Mouse (Mus musculus): ENCODE measurements around the gene Zfp273. TPM values are rescaled to one million over a fixed set of nuclear protein-coding genes. Genes with fewer than 3 reads are reported as not detected.
"Not testable (repeated sequence)": the region's sequence is repeated elsewhere in the genome, so short reads cannot be mapped to it uniquely, and the experiment has no call there.

The Zfp273 gene
- polyA plus RNA-seq (2014; fragmentation: Nextera tagmentation; extraction: Ambion mirVana), result 15.1 and 15.5 TPM in 2 replicates

DNA sequence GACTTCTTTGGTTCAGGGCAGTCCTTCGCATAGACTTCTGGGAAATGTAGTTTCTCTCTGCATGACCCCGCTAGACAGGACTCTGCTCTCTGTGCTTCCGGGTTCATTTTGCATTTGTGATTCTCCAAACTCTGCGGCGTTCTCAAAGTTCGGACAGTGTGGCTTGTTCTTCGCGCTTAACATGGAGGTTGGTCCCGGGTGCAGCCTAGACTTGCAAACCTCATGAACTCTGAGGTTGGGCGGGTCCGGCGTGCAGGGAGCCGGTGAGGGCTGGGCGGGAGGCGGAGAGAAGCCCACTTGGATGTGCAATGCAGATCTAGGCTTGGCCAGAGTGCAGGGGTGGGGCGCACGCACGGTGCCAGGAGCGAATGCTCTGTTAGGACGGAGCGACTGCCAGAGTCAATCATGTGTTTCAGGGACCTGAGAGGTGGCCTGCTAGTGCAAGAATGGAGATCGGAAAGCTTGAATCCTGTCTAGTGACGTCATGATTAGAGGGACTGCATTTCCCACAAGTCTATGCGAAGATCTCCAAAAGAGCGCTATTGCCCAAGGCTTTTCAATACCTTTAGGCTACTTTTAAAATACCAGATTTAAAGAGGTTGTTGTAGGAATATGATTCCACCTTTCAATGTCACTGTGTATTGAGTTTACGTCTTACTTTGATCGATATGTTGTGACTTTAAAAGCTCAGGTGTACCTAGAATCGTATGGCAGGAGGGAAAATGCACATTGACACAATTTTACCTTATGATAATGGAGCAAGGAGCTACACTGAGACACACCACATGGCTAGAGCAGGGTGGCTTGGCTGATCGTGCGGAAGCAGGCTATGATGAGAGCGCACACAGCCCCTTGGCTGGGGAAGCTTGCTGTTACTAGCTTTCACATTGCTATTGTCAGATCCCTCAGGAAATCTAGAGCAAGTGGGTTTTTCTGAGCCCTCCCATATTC, at the start of gene Zfp273:
Gene Zfp273, plus strand, starts transcription at position 31 of the 951 bp plus-strand sequence.
- peak within 1 kb of the TSS; percentile 51 for H3K4me2 ChIP-seq (ENCODE audit: low read length)
- DNase-seq (peak; percentile 92), ATAC-seq (ENCODE audit: low FRiP score, low TSS enrichment) (peak; percentile 97)
- peaks cover 13% of the 10 kb centered on the region for H3K9me3 ChIP-seq (ENCODE audit: control insufficient read depth, low read length)
- H3K27ac ChIP-seq (replicated peaks; ENCODE audit: low read depth, low read length), result peak within 1 kb of the TSS; percentile 81
- peak within 1 kb of the TSS; percentile 71 for H3K9ac ChIP-seq (replicated peaks; ENCODE audit: low read length)
- peak within 1 kb of the TSS; percentile 71 for H3K4me3 ChIP-seq (replicated peaks; ENCODE audit: low read depth, low read length)
- H3K4me1 ChIP-seq (ENCODE audit: control insufficient read depth, insufficient read depth, low read length), result no peaks in the 10 kb centered on the region
- 4% methylated on average over 31 of the region's 31 CpGs for WGBS
- H3K27me3 ChIP-seq (ENCODE audit: control insufficient read depth, insufficient read depth, low read length), result no peaks in the 10 kb centered on the region
- 0 out of 2 replicates have a peak, but pooled peaks cover 7% of the 10 kb centered on the region for H3K36me3 ChIP-seq (ENCODE audit: control insufficient read depth, insufficient read depth, low read length)

DNA sequence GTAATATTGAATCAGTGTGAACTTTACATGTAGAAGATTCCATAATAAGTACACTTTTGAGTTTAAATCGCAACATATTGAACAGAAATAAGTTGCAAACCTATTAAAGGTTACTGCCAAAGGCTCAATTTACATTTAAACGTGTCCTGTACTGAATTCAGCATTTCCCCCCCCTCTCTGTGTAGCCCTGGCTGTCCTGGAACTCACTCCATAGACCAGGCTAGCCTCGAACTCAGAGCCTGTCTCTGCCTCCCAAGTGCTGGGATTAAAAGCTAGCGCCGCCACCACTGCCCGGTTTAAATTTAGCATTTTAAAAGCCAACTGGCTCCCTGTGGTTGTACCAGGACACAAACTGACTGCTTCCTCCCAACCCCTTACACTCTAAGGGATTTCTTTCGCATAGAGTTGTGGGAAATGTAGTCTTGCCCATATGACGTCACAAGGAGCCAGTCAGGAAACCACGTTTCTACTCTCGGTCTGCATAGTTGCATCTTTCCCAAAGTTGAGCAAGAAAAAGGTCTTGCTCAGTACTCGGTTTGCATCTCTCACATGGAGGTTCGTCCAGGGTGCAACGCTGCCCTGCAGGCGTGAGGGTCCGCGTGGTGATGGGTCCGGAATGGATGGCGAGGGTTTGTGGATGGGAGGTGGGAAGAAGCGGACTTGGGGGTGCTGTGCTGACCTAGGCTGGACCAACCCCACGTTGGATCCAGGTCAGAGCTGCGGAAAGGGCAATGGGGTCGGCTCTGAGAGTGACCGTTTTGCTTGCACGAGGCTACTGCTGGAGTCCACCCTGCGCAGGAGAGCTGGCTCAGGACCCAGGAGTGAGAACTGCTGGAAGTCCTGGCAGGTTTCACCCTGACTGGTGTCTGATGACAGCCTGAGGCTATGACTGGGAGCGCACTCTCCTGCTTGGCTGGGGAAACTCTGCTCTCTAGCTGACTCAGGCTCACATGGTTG, 34.0 kb upstream of the Zfp273 start, which contains the start of gene Zfp493:
Gene Zfp493, plus strand, starts transcription at position 429 of the 957 bp plus-strand sequence.
- peak; percentile 93 for ATAC-seq (ENCODE audit: low FRiP score, low TSS enrichment)
- H3K9me3 ChIP-seq (ENCODE audit: control insufficient read depth, low read length), result no peaks in the 10 kb centered on the region
- no peaks in the 10 kb centered on the region for H3K36me3 ChIP-seq (ENCODE audit: control insufficient read depth, insufficient read depth, low read length)
- DNase-seq, result peak; percentile 91
- peak within 1 kb of the TSS; percentile 88 for H3K4me2 ChIP-seq (ENCODE audit: low read length)
- H3K27me3 ChIP-seq (ENCODE audit: control insufficient read depth, insufficient read depth, low read length), result no peaks in the 10 kb centered on the region
- H3K4me3 ChIP-seq (replicated peaks; ENCODE audit: low read depth, low read length), result peak within 1 kb of the TSS; percentile 62
- H3K27ac ChIP-seq (replicated peaks; ENCODE audit: low read depth, low read length), result 0 out of 2 replicates have a peak within 1 kb of the TSS, but pooled peaks have one; percentile 32
- H3K4me1 ChIP-seq (ENCODE audit: control insufficient read depth, insufficient read depth, low read length), result 0 out of 2 replicates have a peak, but pooled peaks cover 3% of the 10 kb centered on the region
- 8% methylated on average over 26 of the region's 26 CpGs for WGBS
- peak within 1 kb of the TSS; percentile 72 for H3K9ac ChIP-seq (replicated peaks; ENCODE audit: low read length)

DNA sequence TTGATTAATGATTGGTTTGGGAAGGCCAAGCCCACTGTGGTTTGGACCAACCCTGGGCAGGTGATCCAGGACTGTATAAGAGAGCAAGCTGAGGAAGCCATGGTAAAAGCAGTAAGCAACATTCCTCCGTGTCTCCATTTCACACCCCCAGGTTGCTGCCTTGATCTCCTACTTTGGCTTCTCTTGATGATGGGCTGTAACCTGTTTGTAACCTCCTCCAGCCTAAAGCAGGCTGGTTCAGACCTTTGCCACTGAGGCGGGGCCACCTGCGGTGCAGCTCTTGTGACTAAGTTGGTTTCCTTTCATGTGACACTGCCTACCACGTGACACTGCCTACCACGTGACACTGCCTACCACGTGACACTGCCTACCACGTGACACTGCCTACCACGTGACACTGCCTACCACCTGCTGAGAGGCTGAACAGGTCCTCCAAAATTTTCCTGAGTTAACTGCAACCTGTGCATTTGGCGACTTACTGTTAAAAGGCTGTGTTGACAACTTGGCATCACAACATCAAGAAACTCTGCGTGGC, 21.6 kb upstream of the Zfp273 start:
- Histone ChIP-seq H3K9me3 (ENCODE audit: control insufficient read depth, low read length) (0 out of 2 replicates have a peak, but pooled peaks cover 4% of the 10 kb centered on the region), H3K27ac (replicated peaks; ENCODE audit: low read depth, low read length) (no peak overlapping the region), H3K27me3 (ENCODE audit: control insufficient read depth, insufficient read depth, low read length) (no peaks in the 10 kb centered on the region), H3K4me3 (replicated peaks; ENCODE audit: low read depth, low read length) (no peak overlapping the region), H3K4me2 (ENCODE audit: low read length) (no peak overlapping the region), H3K36me3 (ENCODE audit: control insufficient read depth, insufficient read depth, low read length) (0 out of 2 replicates have a peak, but pooled peaks cover 4% of the 10 kb centered on the region), H3K9ac (replicated peaks; ENCODE audit: low read length) (no peak overlapping the region), H3K4me1 (ENCODE audit: control insufficient read depth, insufficient read depth, low read length) (no peaks in the 10 kb centered on the region)
- ATAC-seq (ENCODE audit: low FRiP score, low TSS enrichment) (no peak), DNase-seq (no peak)
- WGBS, result 95% methylated on average over 10 of the region's 10 CpGs

DNA sequence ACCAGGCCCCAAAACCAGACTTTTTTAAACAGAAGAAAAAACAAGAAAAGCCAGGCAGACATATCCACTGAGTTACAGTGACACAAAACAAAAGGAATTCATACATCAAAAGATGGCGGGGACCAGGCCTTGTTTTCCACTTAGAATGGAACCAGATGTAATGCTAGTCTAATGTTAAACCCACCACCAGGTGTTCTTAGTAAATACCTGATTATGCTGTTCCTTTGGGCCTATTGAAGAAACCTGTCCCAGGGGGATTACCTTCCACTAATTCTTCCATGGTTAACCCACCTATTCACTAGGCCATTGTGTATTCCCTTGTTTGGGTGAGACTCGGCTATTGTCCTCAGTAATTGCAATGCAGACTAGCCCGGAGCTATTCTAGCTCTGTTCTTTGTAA, 14.9 kb upstream of the Zfp273 start:
- Histone ChIP-seq H3K36me3 (ENCODE audit: control insufficient read depth, insufficient read depth, low read length) (no peaks in the 10 kb centered on the region), H3K27me3 (ENCODE audit: control insufficient read depth, insufficient read depth, low read length) (no peaks in the 10 kb centered on the region), H3K9ac (replicated peaks; ENCODE audit: low read length) (no peak overlapping the region), H3K9me3 (ENCODE audit: control insufficient read depth, low read length) (no peaks in the 10 kb centered on the region), H3K27ac (replicated peaks; ENCODE audit: low read depth, low read length) (no peak overlapping the region), H3K4me1 (ENCODE audit: control insufficient read depth, insufficient read depth, low read length) (no peaks in the 10 kb centered on the region), H3K4me3 (replicated peaks; ENCODE audit: low read depth, low read length) (no peak overlapping the region), H3K4me2 (ENCODE audit: low read length) (no peak overlapping the region)
- no peak for ATAC-seq (ENCODE audit: low FRiP score, low TSS enrichment)
- 69% methylated on average over 3 of the region's 3 CpGs for WGBS
- no peak for DNase-seq

DNA sequence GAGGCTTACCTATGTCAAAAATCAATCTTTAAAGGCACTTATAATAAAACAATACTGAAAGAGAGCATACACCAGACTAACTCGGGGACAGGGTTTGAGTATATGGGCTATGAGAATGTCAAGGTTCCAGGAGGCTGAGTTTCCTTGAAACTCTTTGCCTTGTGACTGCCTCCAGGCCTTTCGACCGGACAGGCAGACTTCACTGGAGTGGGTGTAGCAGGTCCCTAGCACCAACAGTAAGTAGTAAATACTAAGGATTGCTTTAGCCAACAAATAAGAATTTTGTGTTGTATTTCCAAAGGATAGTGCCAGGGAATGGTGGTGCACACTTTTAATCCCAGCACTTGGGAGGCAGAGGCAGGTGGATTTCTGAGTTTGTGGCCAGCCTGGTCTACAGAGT, 14.4 kb upstream of the Zfp273 start:
- not testable (repeated sequence) for H3K27ac ChIP-seq (replicated peaks; ENCODE audit: low read depth, low read length); H3K27me3 ChIP-seq (ENCODE audit: control insufficient read depth, insufficient read depth, low read length); H3K4me1 ChIP-seq (ENCODE audit: control insufficient read depth, insufficient read depth, low read length); H3K4me3 ChIP-seq (replicated peaks; ENCODE audit: low read depth, low read length); H3K4me2 ChIP-seq (ENCODE audit: low read length); DNase-seq; H3K9me3 ChIP-seq (ENCODE audit: control insufficient read depth, low read length); ATAC-seq (ENCODE audit: low FRiP score, low TSS enrichment); H3K9ac ChIP-seq (replicated peaks; ENCODE audit: low read length); H3K36me3 ChIP-seq (ENCODE audit: control insufficient read depth, insufficient read depth, low read length)
- 89% methylated on average over 3 of the region's 3 CpGs for WGBS

DNA sequence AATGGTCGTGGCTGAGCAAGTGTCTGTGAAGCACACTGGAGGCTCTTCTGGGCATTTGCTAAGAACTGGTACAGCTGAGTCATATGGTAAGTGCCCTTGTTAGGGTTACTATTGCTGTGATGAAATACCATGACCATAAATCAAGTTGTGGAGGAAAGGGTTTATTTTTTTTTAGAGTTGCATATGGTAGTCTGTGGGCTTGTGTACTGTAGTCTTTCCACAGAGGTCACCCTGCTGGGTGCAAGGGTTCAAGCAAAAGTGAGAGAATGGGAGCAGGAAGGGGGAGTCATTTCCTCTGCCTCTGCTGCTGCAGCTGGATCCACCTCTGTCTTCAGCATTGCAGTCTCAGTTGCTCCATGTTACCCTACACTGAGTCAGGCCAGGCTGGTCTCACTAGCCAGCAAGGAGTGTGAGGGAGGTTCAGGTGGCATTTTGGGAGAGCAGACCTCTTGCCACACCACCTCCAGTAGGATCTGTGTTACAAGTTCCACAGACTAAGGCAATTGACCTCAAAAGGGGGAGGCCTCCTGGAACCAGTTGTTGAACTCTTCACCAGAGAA, 1.8 kb upstream of the Zfp273 start:
- 52% methylated on average over 1 of the region's 1 CpGs for WGBS
- Histone ChIP-seq H3K4me3 (replicated peaks; ENCODE audit: low read depth, low read length) (no peak overlapping the region), H3K4me1 (ENCODE audit: control insufficient read depth, insufficient read depth, low read length) (no peaks in the 10 kb centered on the region), H3K27ac (replicated peaks; ENCODE audit: low read depth, low read length) (no peak overlapping the region), H3K9ac (replicated peaks; ENCODE audit: low read length) (no peak overlapping the region), H3K4me2 (ENCODE audit: low read length) (no peak overlapping the region), H3K27me3 (ENCODE audit: control insufficient read depth, insufficient read depth, low read length) (no peaks in the 10 kb centered on the region), H3K9me3 (ENCODE audit: control insufficient read depth, low read length) (no peaks in the 10 kb centered on the region), H3K36me3 (ENCODE audit: control insufficient read depth, insufficient read depth, low read length) (no peaks in the 10 kb centered on the region)
- DNase-seq (no peak), ATAC-seq (ENCODE audit: low FRiP score, low TSS enrichment) (no peak)

DNA sequence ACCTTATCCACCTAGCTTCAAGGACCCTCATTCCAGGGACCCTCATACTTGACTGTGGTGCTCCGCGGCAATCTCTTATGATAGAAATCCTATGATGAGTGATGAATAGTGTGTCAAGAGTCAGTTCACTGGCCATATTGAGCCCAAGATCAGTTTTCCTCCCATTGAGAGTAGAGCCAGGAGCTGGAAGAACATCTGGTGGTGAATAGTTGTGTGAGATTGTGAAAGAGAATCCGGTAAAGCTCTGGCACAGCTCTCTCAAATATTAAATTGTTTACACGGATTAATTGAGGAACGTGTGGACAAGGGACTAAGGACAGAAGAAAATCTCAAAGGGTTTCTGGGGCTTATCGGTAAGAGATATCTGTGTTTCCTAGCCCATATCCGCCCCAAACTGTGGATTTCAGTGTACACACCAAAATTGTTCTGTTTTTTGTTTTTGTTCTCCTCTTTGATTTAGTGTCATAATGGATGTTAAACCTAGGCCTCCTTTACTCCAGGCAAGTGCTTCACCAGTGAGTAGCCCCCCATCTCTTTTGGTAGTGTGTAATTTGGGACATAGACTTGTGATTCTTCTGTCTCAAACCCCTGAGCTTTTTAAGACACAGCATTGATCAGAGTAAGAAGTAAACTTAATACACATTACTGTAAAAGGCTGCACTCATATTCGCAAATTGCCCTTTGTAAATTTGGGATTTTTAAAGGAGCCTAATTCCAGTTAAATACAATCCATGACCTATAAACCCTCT, 405 bp upstream of the Zfp273 start:
- H3K27ac ChIP-seq (replicated peaks; ENCODE audit: low read depth, low read length), result peak overlapping the region; percentile 81; the same call in 1 of the 2 replicates
- peaks cover 5% of the 10 kb centered on the region; the same call in 1 of the 2 replicates for H3K9me3 ChIP-seq (ENCODE audit: control insufficient read depth, low read length)
- no peaks in the 10 kb centered on the region for H3K4me1 ChIP-seq (ENCODE audit: control insufficient read depth, insufficient read depth, low read length)
- no peak overlapping the region; the same call in 1 of the 2 replicates for H3K9ac ChIP-seq (replicated peaks; ENCODE audit: low read length)
- 75% methylated on average over 8 of the region's 8 CpGs for WGBS
- peak overlapping the region; percentile 51 for H3K4me2 ChIP-seq (ENCODE audit: low read length)
- no peaks in the 10 kb centered on the region for H3K27me3 ChIP-seq (ENCODE audit: control insufficient read depth, insufficient read depth, low read length)
- H3K4me3 ChIP-seq (replicated peaks; ENCODE audit: low read depth, low read length), result peak overlapping the region; percentile 71
- H3K36me3 ChIP-seq (ENCODE audit: control insufficient read depth, insufficient read depth, low read length), result no peaks in the 10 kb centered on the region
- DNase-seq (no peak), ATAC-seq (ENCODE audit: low FRiP score, low TSS enrichment) (peak; percentile 28)

All from midbrain, embryonic 14.5 days (tissue).